Mouse (Mus musculus) thymus, adult 2 months (tissue): ENCODE data around the gene Shisa5.

Experiments used
- CTCF ChIP-seq: fragments of 200-500 bp; IDR thresholded peaks from 2 replicates; pipeline ENCODE4 v1.5.1; 2012; ENCODE audit warnings: mild to moderate bottlenecking, control low read depth, low read length, moderate library complexity, borderline replicate concordance; ENCODE audit not compliant: control insufficient read depth, poor library complexity, insufficient read depth; ENCODE audit errors: extremely low read depth
- POLR2A ChIP-seq: fragments of 200-500 bp; IDR thresholded peaks from 2 replicates; pipeline ENCODE4 v1.6.1; 2012; ENCODE audit warnings: mild to moderate bottlenecking, low read length, control low read depth, moderate library complexity; ENCODE audit not compliant: control insufficient read depth, poor library complexity, insufficient read depth; ENCODE audit errors: extremely low read depth

GRCm38 (mm10) chr9:108990462-108990820 is 47.9 kb upstream of the Shisa5 start:
- TF ChIP-seq CTCF = no peak
- TF ChIP-seq POLR2A = no peak
